Mouse (Mus musculus): ENCODE measurements around the gene Trip11. TPM values are rescaled to one million over a fixed set of nuclear protein-coding genes. Genes with fewer than 3 reads are reported as not detected.
A peak's percentile ranks its signal among the peaks of the same experiment; 100 is the strongest.

Trip11 gene
- polyA plus RNA-seq, 1 experiment from 2014 or later: 31.2 TPM

DNA sequence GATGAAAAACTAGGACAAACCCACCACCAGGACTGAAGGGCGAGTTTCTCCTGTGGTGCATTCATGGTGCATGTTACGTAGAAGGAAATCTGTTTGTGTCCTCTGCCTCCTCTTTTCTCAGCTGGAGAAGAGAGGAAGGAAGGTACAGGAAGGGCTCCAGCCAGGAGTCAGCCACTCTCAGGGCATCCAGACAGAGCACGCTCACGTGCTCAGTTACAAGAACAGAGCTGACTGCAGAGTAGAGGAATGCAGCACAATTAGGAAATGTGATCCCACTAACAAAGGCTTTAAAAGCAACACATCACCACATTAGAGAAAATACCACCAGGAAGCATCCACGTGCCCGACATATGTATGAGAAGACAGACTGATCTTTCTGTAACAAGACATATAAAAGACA lies 9.2 kb upstream of the Trip11 start:
- Histone ChIP-seq H3K4me1 (replicated peaks) (no peaks in the 10 kb centered on the region), H3K4me3 (replicated peaks) (no peak overlapping the region), H3K36me3 (no peaks in the 10 kb centered on the region; the same call in 1 of the 2 replicates), H3K9me3 (no peaks in the 10 kb centered on the region), H3K9ac (no peak overlapping the region), H3K27ac (no peak overlapping the region), H3K4me2 (replicated peaks) (no peak overlapping the region), H3K27me3 (replicated peaks) (no peaks in the 10 kb centered on the region)
- WGBS: 91% methylated on average over 6 of the region's 6 CpGs
- ATAC-seq: no peak

DNA sequence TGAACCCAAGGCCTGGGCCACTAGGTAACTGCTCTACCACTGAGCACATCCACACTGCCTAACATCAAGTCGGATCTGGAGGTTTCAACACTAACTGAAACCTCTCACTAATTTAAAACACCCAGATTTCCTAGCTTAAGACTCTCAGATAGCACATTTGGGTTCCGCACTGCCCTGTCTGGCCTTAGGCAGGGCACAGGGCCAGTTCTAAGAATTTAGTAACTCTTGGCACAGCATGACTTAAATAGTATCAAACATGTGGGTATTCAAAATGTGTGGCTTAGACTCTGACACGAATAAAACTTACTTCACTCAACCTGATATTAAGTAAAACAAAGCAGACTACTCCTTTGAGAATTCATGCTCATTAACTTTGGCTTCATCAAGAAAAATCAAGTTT lies 6.8 kb upstream of the Trip11 start:
- Histone ChIP-seq H3K27ac (no peak overlapping the region), H3K4me2 (replicated peaks) (no peak overlapping the region), H3K27me3 (replicated peaks) (no peaks in the 10 kb centered on the region), H3K9ac (no peak overlapping the region), H3K36me3 (no peaks in the 10 kb centered on the region), H3K4me3 (replicated peaks) (no peak overlapping the region), H3K9me3 (no peaks in the 10 kb centered on the region), H3K4me1 (replicated peaks) (no peaks in the 10 kb centered on the region)
- 93% methylated on average over 3 of the region's 3 CpGs for WGBS
- no peak for ATAC-seq

DNA sequence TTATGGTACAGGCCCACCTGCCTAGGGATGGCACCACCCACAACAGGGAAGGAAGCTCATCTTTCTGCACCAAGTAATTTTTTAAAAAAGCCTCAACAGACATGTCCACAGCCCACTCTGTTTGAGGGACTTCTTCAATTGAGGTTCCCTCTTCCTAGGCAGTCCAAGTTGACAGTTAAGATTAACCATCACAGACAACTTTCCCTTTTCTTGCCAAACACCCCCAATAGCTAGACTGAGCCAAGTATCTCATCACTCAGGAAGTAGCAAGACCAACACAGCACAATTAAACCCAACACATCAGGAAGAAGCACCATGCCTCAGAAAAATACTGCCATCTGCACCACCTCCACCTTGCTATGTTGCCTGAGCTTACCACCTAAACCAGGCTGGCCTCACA lies 4.1 kb upstream of the Trip11 start:
- Histone ChIP-seq H3K27ac (no peak overlapping the region), H3K36me3 (no peaks in the 10 kb centered on the region), H3K9ac (no peak overlapping the region), H3K27me3 (replicated peaks) (no peaks in the 10 kb centered on the region), H3K4me2 (replicated peaks) (no peak overlapping the region), H3K4me3 (replicated peaks) (no peak overlapping the region), H3K4me1 (replicated peaks) (no peaks in the 10 kb centered on the region), H3K9me3 (no peaks in the 10 kb centered on the region)
- no peak for ATAC-seq

DNA sequence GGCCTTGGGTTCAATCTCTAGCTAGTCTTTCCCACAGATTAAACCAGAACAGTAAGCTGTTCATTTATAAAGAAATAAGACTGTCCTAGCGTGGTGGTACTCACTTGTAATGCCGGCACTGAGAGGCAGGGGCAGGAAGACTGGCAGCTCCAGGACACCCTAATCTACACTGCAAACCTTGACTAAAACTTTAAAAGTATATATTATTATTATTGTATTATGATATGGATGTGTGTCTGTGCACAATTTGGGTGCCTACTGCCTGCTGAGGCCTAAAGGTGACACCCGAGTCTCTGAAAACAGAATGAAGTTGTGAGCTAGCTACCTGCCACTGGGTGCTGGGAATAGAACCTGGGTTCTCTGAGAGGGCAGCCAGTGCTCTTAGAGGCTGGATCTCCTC lies 1.7 kb downstream of the Trip11 start:
- Histone ChIP-seq H3K36me3 (0 out of 2 replicates have a peak, but pooled peaks cover 8% of the 10 kb centered on the region), H3K9ac (peak overlapping the region; percentile 72; the same call in 1 of the 2 replicates), H3K4me1 (replicated peaks) (peaks cover 9% of the 10 kb centered on the region; the same call in 1 of the 2 replicates), H3K4me3 (replicated peaks) (peak overlapping the region; percentile 59), H3K27me3 (replicated peaks) (no peaks in the 10 kb centered on the region), H3K27ac (no peak overlapping the region), H3K9me3 (no peaks in the 10 kb centered on the region), H3K4me2 (replicated peaks) (peak overlapping the region; percentile 60)
- no peak for ATAC-seq
- 89% methylated on average over 3 of the region's 3 CpGs for WGBS

DNA sequence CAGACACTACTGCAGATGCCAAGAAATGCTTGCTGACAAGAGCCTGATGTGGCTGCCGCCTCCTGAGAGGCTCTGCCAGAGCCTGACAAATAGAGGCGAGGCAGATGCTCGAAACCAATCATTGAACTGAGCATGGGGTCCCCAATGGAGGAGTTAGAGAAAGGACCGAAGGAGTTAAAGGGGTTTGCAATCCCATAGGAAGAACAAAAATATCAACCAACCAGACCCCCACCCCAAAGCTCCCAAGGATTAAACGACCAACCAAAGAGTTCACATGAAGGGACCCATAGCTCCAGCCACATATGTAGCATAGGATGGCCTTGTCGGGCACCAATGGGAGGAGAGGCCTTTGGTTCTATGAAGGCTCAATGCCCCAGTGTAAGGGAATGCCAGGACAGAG lies 2.7 kb downstream of the Trip11 start:
- H3K27me3 ChIP-seq (replicated peaks): no peaks in the 10 kb centered on the region
- H3K9ac ChIP-seq: no peak overlapping the region
- H3K4me1 ChIP-seq (replicated peaks): peaks cover 9% of the 10 kb centered on the region; the same call in 1 of the 2 replicates
- 88% methylated on average over 6 of the region's 6 CpGs for WGBS
- H3K4me2 ChIP-seq (replicated peaks): no peak overlapping the region
- no peaks in the 10 kb centered on the region for H3K9me3 ChIP-seq
- no peak overlapping the region for H3K4me3 ChIP-seq (replicated peaks)
- H3K36me3 ChIP-seq: 0 out of 2 replicates have a peak, but pooled peaks cover 8% of the 10 kb centered on the region
- ATAC-seq: no peak
- no peak overlapping the region for H3K27ac ChIP-seq

GRCm38 (mm10) chr12:101905817-101906216 lies 7.2 kb downstream of the Trip11 start:
- WGBS: 89% methylated on average over 12 of the region's 12 CpGs
- H3K4me1 ChIP-seq (replicated peaks): no peaks in the 10 kb centered on the region
- H3K27ac ChIP-seq: no peak overlapping the region
- H3K36me3 ChIP-seq: 0 out of 2 replicates have a peak, but pooled peaks cover 12% of the 10 kb centered on the region
- no peak overlapping the region for H3K4me2 ChIP-seq (replicated peaks)
- no peak overlapping the region for H3K9ac ChIP-seq
- H3K27me3 ChIP-seq (replicated peaks): no peaks in the 10 kb centered on the region
- H3K9me3 ChIP-seq: no peaks in the 10 kb centered on the region
- no peak overlapping the region for H3K4me3 ChIP-seq (replicated peaks)
- no peak for ATAC-seq

- H3K27ac ChIP-seq: no peak overlapping the region
Observed at GRCm38 (mm10) chr12:101904906-101905305, 8.2 kb downstream of the Trip11 start.

DNA sequence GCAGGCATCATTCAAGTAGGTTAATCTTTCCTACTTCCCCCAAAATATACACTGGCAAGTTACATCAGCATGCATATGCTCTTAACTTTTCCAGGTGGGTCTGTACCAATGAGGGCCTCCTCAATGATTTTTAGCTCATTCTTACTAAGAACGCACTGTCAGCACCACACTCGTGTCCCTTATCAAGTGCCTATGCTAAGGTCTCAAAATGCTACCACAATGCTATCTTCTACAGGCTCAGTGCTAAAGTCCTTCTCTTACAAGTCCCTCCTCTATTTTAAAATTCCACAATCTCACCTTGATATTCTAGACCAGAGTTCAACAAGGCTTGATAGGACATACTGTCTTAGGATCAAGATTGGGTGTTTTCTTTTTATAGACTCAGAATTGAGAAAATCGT lies 8.9 kb downstream of the Trip11 start:
- ATAC-seq: peak; percentile 61

More at GRCm38 (mm10) chr12:101904906-101905305, 8.2 kb downstream of the Trip11 start:
- ATAC-seq: no peak
- Histone ChIP-seq H3K4me3 (replicated peaks) (no peak overlapping the region), H3K9me3 (no peaks in the 10 kb centered on the region), H3K36me3 (0 out of 2 replicates have a peak, but pooled peaks cover 12% of the 10 kb centered on the region), H3K27me3 (replicated peaks) (no peaks in the 10 kb centered on the region), H3K4me1 (replicated peaks) (no peaks in the 10 kb centered on the region), H3K9ac (no peak overlapping the region), H3K4me2 (replicated peaks) (no peak overlapping the region)
- 92% methylated on average over 4 of the region's 4 CpGs for WGBS

GRCm38 (mm10) chr12:101899671-101900245 lies 13.3 kb downstream of the Trip11 start:
- H3K4me1 ChIP-seq (replicated peaks): no peaks in the 10 kb centered on the region
- peak; percentile 79 for ATAC-seq
- peaks cover 7% of the 10 kb centered on the region; the same call in 1 of the 2 replicates for H3K36me3 ChIP-seq
- no peak overlapping the region for H3K9ac ChIP-seq
- no peaks in the 10 kb centered on the region for H3K9me3 ChIP-seq
- 66% methylated on average over 2 of the region's 2 CpGs for WGBS
- no peak overlapping the region for H3K4me2 ChIP-seq (replicated peaks)
- H3K27me3 ChIP-seq (replicated peaks): no peaks in the 10 kb centered on the region
- no peak overlapping the region for H3K4me3 ChIP-seq (replicated peaks)
- no peak overlapping the region for H3K27ac ChIP-seq

More for the DNA sequence above, 8.9 kb downstream of the Trip11 start:
- H3K9ac ChIP-seq: no peak overlapping the region
- no peaks in the 10 kb centered on the region for H3K27me3 ChIP-seq (replicated peaks)
- no peak overlapping the region for H3K4me3 ChIP-seq (replicated peaks)
- no peak overlapping the region for H3K27ac ChIP-seq
- no peaks in the 10 kb centered on the region for H3K9me3 ChIP-seq
- no peaks in the 10 kb centered on the region for H3K4me1 ChIP-seq (replicated peaks)
- 82% methylated on average over 3 of the region's 3 CpGs for WGBS
- H3K36me3 ChIP-seq: 0 out of 2 replicates have a peak, but pooled peaks cover 12% of the 10 kb centered on the region
- H3K4me2 ChIP-seq (replicated peaks): no peak overlapping the region

DNA sequence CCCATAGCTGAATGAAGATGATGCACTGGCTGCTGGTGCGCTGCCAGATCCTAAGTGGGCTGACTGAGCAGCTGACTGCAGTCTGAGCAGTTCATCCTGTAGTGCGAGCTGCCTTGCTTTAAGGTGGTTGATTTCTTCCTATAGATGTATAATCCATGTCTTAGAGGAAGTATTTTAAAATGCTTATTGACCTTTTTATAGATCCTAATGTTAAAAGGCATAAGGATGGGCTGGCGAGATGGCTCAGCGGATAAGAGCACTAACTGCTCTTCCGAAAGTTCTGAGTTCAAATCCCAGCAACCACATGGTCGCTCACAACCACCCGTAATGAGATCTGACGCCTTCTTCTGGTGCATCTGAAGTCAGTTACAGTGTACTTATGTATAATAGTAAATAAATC lies 14.1 kb downstream of the Trip11 start:
- Histone ChIP-seq H3K27me3 (replicated peaks) (no peaks in the 10 kb centered on the region), H3K4me3 (replicated peaks) (no peak overlapping the region), H3K36me3 (peaks cover 7% of the 10 kb centered on the region; the same call in 1 of the 2 replicates), H3K27ac (no peak overlapping the region), H3K9ac (no peak overlapping the region), H3K4me1 (replicated peaks) (no peaks in the 10 kb centered on the region), H3K4me2 (replicated peaks) (no peak overlapping the region), H3K9me3 (no peaks in the 10 kb centered on the region)
- WGBS: 95% methylated on average over 8 of the region's 8 CpGs
- ATAC-seq: no peak

DNA sequence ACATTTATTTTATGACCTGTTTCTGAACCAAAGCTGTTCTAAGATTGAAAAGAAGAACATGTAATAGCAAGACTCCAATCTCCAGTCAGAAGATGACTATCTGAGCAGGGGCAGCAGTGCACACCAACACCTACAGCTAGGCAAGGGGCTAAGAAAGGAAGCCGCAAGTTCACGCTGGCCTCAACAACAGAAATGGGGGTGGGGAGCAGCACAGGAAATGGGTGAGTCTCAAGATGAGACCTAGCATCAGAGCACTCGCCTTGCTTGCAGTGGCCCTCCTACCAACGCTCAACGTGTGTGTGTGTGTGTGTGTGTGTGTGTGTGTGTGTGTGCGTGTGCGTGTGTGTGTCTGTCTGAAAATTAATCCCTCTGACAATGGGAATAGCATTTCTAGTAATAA lies 16.0 kb downstream of the Trip11 start:
- Histone ChIP-seq H3K27ac (no peak overlapping the region), H3K4me3 (replicated peaks) (no peak overlapping the region), H3K4me2 (replicated peaks) (no peak overlapping the region), H3K9me3 (no peaks in the 10 kb centered on the region), H3K27me3 (replicated peaks) (no peaks in the 10 kb centered on the region), H3K36me3 (peaks cover 14% of the 10 kb centered on the region; the same call in 1 of the 2 replicates), H3K4me1 (replicated peaks) (no peaks in the 10 kb centered on the region), H3K9ac (no peak overlapping the region)
- no peak for ATAC-seq
- WGBS: 85% methylated on average over 7 of the region's 7 CpGs

GRCm38 (mm10) chr12:101893296-101893695 lies 19.8 kb downstream of the Trip11 start:
- Histone ChIP-seq H3K4me2 (replicated peaks) (no peak overlapping the region), H3K27me3 (replicated peaks) (no peaks in the 10 kb centered on the region), H3K9ac (no peak overlapping the region), H3K9me3 (no peaks in the 10 kb centered on the region), H3K27ac (no peak overlapping the region), H3K36me3 (peaks cover 22% of the 10 kb centered on the region), H3K4me3 (replicated peaks) (no peak overlapping the region), H3K4me1 (replicated peaks) (no peaks in the 10 kb centered on the region)
- no peak for ATAC-seq
- 85% methylated on average over 8 of the region's 8 CpGs for WGBS

DNA sequence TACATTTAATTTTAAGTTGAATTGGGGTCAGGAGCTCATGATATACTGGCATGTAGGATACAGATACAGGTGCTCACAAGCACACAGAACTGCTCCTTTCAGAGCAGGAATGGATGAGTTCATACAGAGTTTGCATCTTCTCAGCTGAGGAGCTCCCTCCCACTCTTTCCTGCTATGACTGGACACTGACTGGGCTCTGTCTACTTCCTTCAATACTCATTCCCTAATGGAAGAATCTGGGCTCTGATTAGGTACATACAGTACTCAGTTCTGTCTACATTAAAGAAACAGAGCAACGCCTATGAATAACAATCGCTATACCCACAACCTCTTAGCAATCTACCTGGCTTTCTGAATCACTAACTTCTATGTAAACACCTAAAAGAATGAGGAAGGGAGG lies 20.2 kb downstream of the Trip11 start:
- Histone ChIP-seq H3K27me3 (replicated peaks) (no peaks in the 10 kb centered on the region), H3K27ac (no peak overlapping the region), H3K9ac (no peak overlapping the region), H3K36me3 (peaks cover 22% of the 10 kb centered on the region), H3K4me3 (replicated peaks) (no peak overlapping the region), H3K4me1 (replicated peaks) (no peaks in the 10 kb centered on the region), H3K4me2 (replicated peaks) (no peak overlapping the region), H3K9me3 (no peaks in the 10 kb centered on the region)
- no peak for ATAC-seq
- WGBS: 93% methylated on average over 2 of the region's 2 CpGs

Measured in intestine, embryonic 15.5 days (tissue).